In genomic region chr14:20928308-20928685, GRCm38 (mm10) we compare ENCODE assay signal across 7 mouse cellular contexts. TPM values are rescaled to one million over a fixed set of nuclear protein-coding genes. Genes with fewer than 3 reads are reported as not detected.
DNase-seq lines count a peak whose midpoint lies in the region; ATAC-seq lines count a peak whose summit lies in the region.

No protein-coding gene starts in this region.

- intact Hi-C loops in left cerebral cortex, postnatal 10 days (cut with DNase I), result no loop called here

- no peak for ATAC-seq in lung, embryonic 15.5 days (ENCODE audit: borderline replicate concordance, extremely low read depth, low FRiP score, low TSS enrichment)
- ATAC-seq in embryonic facial prominence, embryonic 13.5 days (ENCODE audit: insufficient number of reproducible peaks, insufficient read depth, low FRiP score, low TSS enrichment, low read depth), result no peak
- ATAC-seq in hindbrain, embryonic 15.5 days (ENCODE audit: low FRiP score, low read depth), result no peak
- no peak for ATAC-seq in midbrain, embryonic 15.5 days (replicated peaks)

- no peak for DNase-seq in lung, postnatal 10 days
- no peak for DNase-seq in right cerebral cortex, adult 2 months (ENCODE audit: low spot score in 2 of 2)
- DNase-seq in left cerebral cortex, postnatal 10 days (ENCODE audit: extremely low spot score in 1 of 2, low spot score in 2 of 2), result no peak

- H3K4me2 ChIP-seq in lung, embryonic 15.5 days, result peak overlapping the region; percentile 58
- peak overlapping the region; percentile 86 for H3K4me2 ChIP-seq in embryonic facial prominence, embryonic 13.5 days
- peak overlapping the region; percentile 69 for H3K4me2 ChIP-seq in hindbrain, embryonic 15.5 days
- peak overlapping the region; percentile 57 for H3K4me2 ChIP-seq in midbrain, embryonic 15.5 days

- H3K36me3 ChIP-seq in lung, embryonic 15.5 days, result no peaks in the 10 kb centered on the region
- H3K36me3 ChIP-seq in embryonic facial prominence, embryonic 13.5 days, result no peaks in the 10 kb centered on the region
- no peaks in the 10 kb centered on the region for H3K36me3 ChIP-seq in hindbrain, embryonic 15.5 days
- no peaks in the 10 kb centered on the region for H3K36me3 ChIP-seq in midbrain, embryonic 15.5 days (replicated peaks)

- WGBS in lung, embryonic 15.5 days, result 19% methylated on average over 4 of the region's 4 CpGs
- 17% methylated on average over 4 of the region's 4 CpGs for WGBS in embryonic facial prominence, embryonic 13.5 days
- 15% methylated on average over 4 of the region's 4 CpGs for WGBS in hindbrain, embryonic 15.5 days
- WGBS in midbrain, embryonic 15.5 days, result 17% methylated on average over 4 of the region's 4 CpGs

- no peaks in the 10 kb centered on the region for H3K9me3 ChIP-seq in lung, embryonic 15.5 days
- H3K9me3 ChIP-seq in embryonic facial prominence, embryonic 13.5 days, result no peaks in the 10 kb centered on the region
- H3K9me3 ChIP-seq in hindbrain, embryonic 15.5 days, result no peaks in the 10 kb centered on the region
- H3K9me3 ChIP-seq in midbrain, embryonic 15.5 days, result no peaks in the 10 kb centered on the region

- H3K27ac ChIP-seq in lung, embryonic 15.5 days, result peak overlapping the region; percentile 51
- H3K27ac ChIP-seq in embryonic facial prominence, embryonic 13.5 days, result peak overlapping the region; percentile 75; the same call in 1 of the 2 replicates
- 0 out of 2 replicates have a peak overlapping the region, but pooled peaks have one; percentile 78 for H3K27ac ChIP-seq in hindbrain, embryonic 15.5 days (replicated peaks)
- no peak overlapping the region for H3K27ac ChIP-seq in midbrain, embryonic 15.5 days

- H3K4me1 ChIP-seq in lung, embryonic 15.5 days, result peaks cover 26% of the 10 kb centered on the region
- H3K4me1 ChIP-seq in embryonic facial prominence, embryonic 13.5 days, result peaks cover 21% of the 10 kb centered on the region
- H3K4me1 ChIP-seq in hindbrain, embryonic 15.5 days (replicated peaks), result peaks cover 11% of the 10 kb centered on the region
- H3K4me1 ChIP-seq in midbrain, embryonic 15.5 days, result peaks cover 11% of the 10 kb centered on the region

- no peaks in the 10 kb centered on the region for H3K27me3 ChIP-seq in lung, embryonic 15.5 days
- H3K27me3 ChIP-seq in embryonic facial prominence, embryonic 13.5 days, result no peaks in the 10 kb centered on the region
- no peaks in the 10 kb centered on the region for H3K27me3 ChIP-seq in hindbrain, embryonic 15.5 days
- H3K27me3 ChIP-seq in midbrain, embryonic 15.5 days (replicated peaks), result no peaks in the 10 kb centered on the region; the same call in 1 of the 2 replicates

- peak overlapping the region; percentile 80 for H3K4me3 ChIP-seq in lung, embryonic 15.5 days
- peak overlapping the region; percentile 72 for H3K4me3 ChIP-seq in embryonic facial prominence, embryonic 13.5 days
- H3K4me3 ChIP-seq in hindbrain, embryonic 15.5 days, result peak overlapping the region; percentile 69
- H3K4me3 ChIP-seq in midbrain, embryonic 15.5 days, result peak overlapping the region; percentile 74

- 0 out of 2 replicates have a peak overlapping the region, but pooled peaks have one; percentile 33 for H3K9ac ChIP-seq in lung, embryonic 15.5 days
- H3K9ac ChIP-seq in embryonic facial prominence, embryonic 13.5 days, result peak overlapping the region; percentile 72; the same call in 1 of the 2 replicates
- no peak overlapping the region; the same call in 1 of the 2 replicates for H3K9ac ChIP-seq in hindbrain, embryonic 15.5 days
- H3K9ac ChIP-seq in midbrain, embryonic 15.5 days, result no peak overlapping the region

RNA-seq across cellular contexts. Expression of gene Vcl, which starts 0.9 kb away (rescaled TPM):
- 60.2 and 62.7 TPM in 2 replicates for polyA plus RNA-seq in lung, embryonic 15.5 days (2015; fragmentation: Nextera tagmentation; extraction: Ambion mirVana)
- 36.4 and 38.8 TPM in 2 replicates for polyA plus RNA-seq in embryonic facial prominence, embryonic 13.5 days (2015; fragmentation: Nextera tagmentation; extraction: Ambion mirVana)
- 15.5 and 16.2 TPM in 2 replicates for polyA plus RNA-seq in hindbrain, embryonic 15.5 days (2015; fragmentation: Nextera tagmentation; extraction: Ambion mirVana)
- polyA plus RNA-seq in midbrain, embryonic 15.5 days (2015; fragmentation: Nextera tagmentation; extraction: Ambion mirVana), result 12.2 and 12.8 TPM in 2 replicates
- total RNA-seq in left cerebral cortex, postnatal 10 days (2021), result 10 to 100 TPM; 22.2 to 25.8 TPM

Comparison
In these comparisons a context has a peak if more than half of its experiments do, and no peak if none do; other contexts are left out.
1. H3K9ac ChIP-seq: peak in lung, embryonic 15.5 days (single experiment) and embryonic facial prominence, embryonic 13.5 days (single experiment); none in hindbrain, embryonic 15.5 days (single experiment) and midbrain, embryonic 15.5 days (single experiment).
2. Peak in every context shown above with its lines, with median percentiles within 50 percentile points of each other: H3K4me2 ChIP-seq and H3K4me3 ChIP-seq.